ENCODE assay signal across 21 mouse cellular contexts in the genomic region with DNA sequence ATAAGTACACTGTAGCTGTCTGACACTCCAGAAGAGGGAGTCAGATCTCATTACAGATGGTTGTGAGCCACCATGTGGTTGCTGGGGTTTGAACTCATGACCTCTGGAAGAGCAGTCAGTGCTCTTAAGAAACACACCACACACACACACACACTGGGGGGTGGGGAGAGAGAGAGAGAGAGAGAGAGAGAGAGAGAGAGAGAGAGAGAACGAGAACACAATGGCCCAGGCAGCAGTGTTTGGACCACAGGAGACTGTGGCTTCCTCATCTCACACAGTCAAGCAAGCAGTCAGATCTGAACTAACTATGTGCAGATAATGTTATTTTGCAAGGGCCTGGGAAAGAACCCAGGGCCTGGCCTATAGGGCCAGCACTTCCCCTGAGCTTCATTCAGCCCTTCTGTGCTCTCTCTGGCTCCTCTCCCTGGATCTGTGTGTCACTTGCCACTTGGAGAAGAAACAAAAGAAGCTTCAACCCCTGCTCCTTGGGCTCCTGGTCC.
"Had no signal": no experiment of that assay in that cellular context is flagged by ENCODE, and none has a peak within 500 bp of the region (broad histone marks: within the 10 kb centered on the region; RNA-seq: fewer than 3 reads in every experiment).

No protein-coding gene starts in this region.

- H3K27me3 ChIP-seq: limb, embryonic 13.5 days; liver, embryonic 12.5 days; liver, embryonic 15.5 days; lung, embryonic 15.5 days; midbrain, embryonic 12.5 days; neural tube, embryonic 13.5 days; stomach, embryonic 15.5 days had no signal

- H3K9me3 ChIP-seq: limb, embryonic 10.5 days; limb, embryonic 13.5 days; liver, embryonic 15.5 days; lung, embryonic 15.5 days; midbrain, embryonic 12.5 days; neural tube, embryonic 13.5 days; stomach, embryonic 15.5 days had no signal

- DNase-seq: kidney, adult 18-20 months; kidney, adult 9 months; kidney, postnatal 14 days; kidney, postnatal 4 days; liver; lung, adult 18-20 months; lung, postnatal 10 days; lung, postnatal 4 days; retina, postnatal 1 day; right cerebral cortex, postnatal 4 days; thymus, postnatal 25 days had no signal

- H3K9ac ChIP-seq: limb, embryonic 13.5 days; liver, embryonic 12.5 days; liver, embryonic 15.5 days; lung, embryonic 15.5 days; midbrain, embryonic 12.5 days; neural tube, embryonic 13.5 days; stomach, embryonic 15.5 days had no signal

- H3K27ac ChIP-seq: limb, embryonic 10.5 days; limb, embryonic 13.5 days; liver, embryonic 12.5 days; lung, embryonic 15.5 days; midbrain, embryonic 12.5 days; neural tube, embryonic 13.5 days; stomach, embryonic 15.5 days had no signal

- H3K4me3 ChIP-seq: limb, embryonic 10.5 days; limb, embryonic 13.5 days; liver, embryonic 12.5 days; liver, embryonic 15.5 days; lung, embryonic 15.5 days; midbrain, embryonic 12.5 days; myocyte; neural tube, embryonic 13.5 days; stomach, embryonic 15.5 days had no signal

- H3K36me3 ChIP-seq: limb, embryonic 10.5 days; limb, embryonic 13.5 days; liver, embryonic 15.5 days; lung, embryonic 15.5 days; midbrain, embryonic 12.5 days; neural tube, embryonic 13.5 days; stomach, embryonic 15.5 days had no signal

- ATAC-seq: midbrain, embryonic 16.5 days had no signal

- H3K4me2 ChIP-seq: limb, embryonic 13.5 days; liver, embryonic 15.5 days; lung, embryonic 15.5 days; midbrain, embryonic 12.5 days; neural tube, embryonic 13.5 days; stomach, embryonic 15.5 days had no signal
